In genomic region chr7:79547092-79547491, GRCm38 (mm10) we compare ENCODE assay signal across 8 mouse cellular contexts.
DNase-seq lines count a peak whose midpoint lies in the region; ATAC-seq lines count a peak whose summit lies in the region.

No protein-coding gene starts in this region.

- WGBS in hindbrain, embryonic 13.5 days = 2% methylated on average over 15 of the region's 15 CpGs

- no peak overlapping the region for H3K4me3 ChIP-seq in hindbrain, embryonic 13.5 days
- peak overlapping the region; percentile 5 for H3K4me3 ChIP-seq in megakaryocyte, embryonic 14.5 days (replicated peaks)

- H3K9me3 ChIP-seq in hindbrain, embryonic 13.5 days = no peaks in the 10 kb centered on the region
- H3K9me3 ChIP-seq in megakaryocyte, embryonic 14.5 days = no peaks in the 10 kb centered on the region

- H3K36me3 ChIP-seq in hindbrain, embryonic 13.5 days = no peaks in the 10 kb centered on the region
- H3K36me3 ChIP-seq in megakaryocyte, embryonic 14.5 days (replicated peaks; ENCODE audit: low read length) = no peaks in the 10 kb centered on the region

- peak overlapping the region; percentile 79 for H3K27ac ChIP-seq in hindbrain, embryonic 13.5 days

- peak; percentile 49 for DNase-seq in MEL-GATA-1-ER (ENCODE audit: extremely low read depth, low read depth)
- DNase-seq in cerebellum, adult 11 months = peak; percentile 93
- peak; percentile 68 for DNase-seq in forelimb bud, embryonic 11.5 days (ENCODE audit: low read depth, low spot score)
- DNase-seq in layer of hippocampus, postnatal 36 days = peak; percentile 91 to 92
- peak; percentile 95 to 96 for DNase-seq in right cerebral cortex, postnatal 36 days (ENCODE audit: low spot score in 2 of 2)
- DNase-seq in yolk sac, embryonic 10.5 days (ENCODE audit: low spot score) = peak; percentile 49

- H3K4me2 ChIP-seq in hindbrain, embryonic 13.5 days = no peak overlapping the region; the same call in 1 of the 2 replicates

- H3K4me1 ChIP-seq in hindbrain, embryonic 13.5 days (replicated peaks) = peaks cover 72% of the 10 kb centered on the region
- H3K4me1 ChIP-seq in megakaryocyte, embryonic 14.5 days = peaks cover 13% of the 10 kb centered on the region

- H3K27me3 ChIP-seq in hindbrain, embryonic 13.5 days = peaks cover 51% of the 10 kb centered on the region
- peaks cover 90% of the 10 kb centered on the region for H3K27me3 ChIP-seq in megakaryocyte, embryonic 14.5 days (replicated peaks)

- ATAC-seq in hindbrain, embryonic 13.5 days (ENCODE audit: low FRiP score) = peak; percentile 73

- H3K9ac ChIP-seq in hindbrain, embryonic 13.5 days = peak overlapping the region; percentile 39; the same call in 1 of the 2 replicates
